Mouse (Mus musculus): ENCODE measurements around the gene Snx14. TPM values are rescaled to one million over a fixed set of nuclear protein-coding genes. Genes with fewer than 3 reads are reported as not detected.
A peak's percentile ranks its signal among the peaks of the same experiment; 100 is the strongest.

Snx14 gene
- total RNA-seq, 2 experiments from 2014 or later: 44.1 to 49.5 TPM

GRCm38 (mm10) chr9:88346857-88347256, 91.9 kb downstream of the Snx14 start:
- no peak for DNase-seq (ENCODE audit: low spot score in 2 of 2)

- DNase-seq (ENCODE audit: low spot score in 2 of 2): no peak
Measured at GRCm38 (mm10) chr9:88344424-88344823, 94.3 kb downstream of the Snx14 start.

GRCm38 (mm10) chr9:88342701-88343100, 96.1 kb downstream of the Snx14 start:
- peak; percentile 18 to 55 for DNase-seq (ENCODE audit: low spot score in 2 of 2)

- no peak for DNase-seq (ENCODE audit: low spot score in 2 of 2)
Measured at GRCm38 (mm10) chr9:88342241-88342640, 96.5 kb downstream of the Snx14 start.

- DNase-seq (ENCODE audit: low spot score in 2 of 2): no peak
Measured at GRCm38 (mm10) chr9:88340819-88341218, 97.9 kb downstream of the Snx14 start.

- no peak for DNase-seq (ENCODE audit: low spot score in 2 of 2)
Measured at GRCm38 (mm10) chr9:88335839-88336238, 102.9 kb downstream of the Snx14 start.

GRCm38 (mm10) chr9:88332447-88332846, 106.3 kb downstream of the Snx14 start:
- no peak for DNase-seq (ENCODE audit: low spot score in 2 of 2)

GRCm38 (mm10) chr9:88330316-88330715, 108.4 kb downstream of the Snx14 start:
- no peak for DNase-seq (ENCODE audit: low spot score in 2 of 2)

GRCm38 (mm10) chr9:88329166-88329748, 109.5 kb downstream of the Snx14 start:
- no peak for DNase-seq (ENCODE audit: low spot score in 2 of 2)

GRCm38 (mm10) chr9:88328666-88329065, 110.1 kb downstream of the Snx14 start:
- no peak for DNase-seq (ENCODE audit: low spot score in 2 of 2)

GRCm38 (mm10) chr9:88326930-88327901, 111.5 kb downstream of the Snx14 start, which contains the start of gene Nt5e:
Nt5e (plus strand) TSS chr9:88327197.
- DNase-seq (ENCODE audit: low spot score in 2 of 2): peak; percentile 55 to 80

Other genes starting within 250 kb of the Snx14 start
- gene Nt5e, start 111.8 kb downstream of the Snx14 start, total RNA-seq (2021): 1 to 10 TPM; 2.7 to 3.7 TPM
- not detected for gene Gm20537, start 17.7 kb upstream of the Snx14 start, total RNA-seq (2021)
- gene Syncrip, start 43.6 kb upstream of the Snx14 start, total RNA-seq (2021): 10 to 100 TPM; 58.9 to 60.3 TPM
- 10 to 100 TPM; 22.3 to 23.9 TPM for gene Zfp949, start 109.1 kb upstream of the Snx14 start, total RNA-seq (2021)
- under 1 TPM; 0.71 to 0.72 TPM for gene Trim43a, start 141.9 kb upstream of the Snx14 start, total RNA-seq (2021)

Measured in layer of hippocampus, adult 18-20 months (tissue).